Mouse (Mus musculus): ENCODE measurements around the gene Entpd1.

DNA sequence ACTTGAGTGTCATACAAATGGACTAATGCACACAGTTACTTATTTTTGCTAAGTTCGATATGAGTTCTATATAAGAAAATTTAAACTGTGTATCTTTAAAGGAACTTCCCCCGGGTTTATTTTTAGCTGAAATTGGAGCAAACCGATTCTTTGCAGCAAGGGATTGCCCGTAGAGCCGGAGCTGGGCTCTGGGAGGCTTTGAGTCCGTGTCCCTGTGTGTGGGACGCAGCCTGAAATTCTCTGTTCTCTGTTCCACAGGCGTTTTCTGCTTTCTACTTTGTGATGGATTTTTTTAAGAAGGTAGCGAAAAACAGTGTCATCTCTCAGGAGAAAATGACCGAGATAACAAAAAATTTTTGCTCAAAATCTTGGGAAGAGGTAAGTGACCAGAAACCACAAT lies 121.2 kb downstream of the Entpd1 start:
- TF ChIP-seq POLR2A (IDR thresholded peaks at IDR 0.05; ENCODE audit: control insufficient read depth, extremely low read depth, insufficient read depth, low read length, poor library complexity) (no peak), CTCF (IDR thresholded peaks at IDR 0.05; ENCODE audit: borderline replicate concordance, control insufficient read depth, extremely low read depth, insufficient read depth, low read length, poor library complexity) (no peak)
